Mouse (Mus musculus) stomach, embryonic 14.5 days (tissue): ENCODE measurements around the gene Bloc1s6. TPM values are rescaled to one million over a fixed set of nuclear protein-coding genes. Genes with fewer than 3 reads are reported as not detected.

ENCODE experiments used
- ATAC-seq: fragments of 200-750 bp; cut with Nextera tagmentation; 2 replicates; pipeline ENCODE4 v1.8.0; 2017; ENCODE audit warnings: low read depth, moderate TSS enrichment; ENCODE audit not compliant: insufficient number of reproducible peaks, insufficient read depth, low FRiP score
- H3K27ac ChIP-seq: fragments of 300-500 bp; sonication (generic); 2 replicates; pipeline ENCODE4 v1.5.1; 2014; ENCODE audit warnings: mild to moderate bottlenecking, low read length, moderate library complexity, mixed read lengths
- H3K27me3 ChIP-seq: fragments of 300-500 bp; sonication (generic); 2 replicates; pipeline ENCODE4 v1.6.1; 2014; ENCODE audit warnings: low read length, control low read depth, mixed read lengths; ENCODE audit not compliant: control insufficient read depth, insufficient read depth
- H3K36me3 ChIP-seq: fragments of 300-500 bp; sonication (generic); 2 replicates; pipeline ENCODE4 v1.6.1; 2014; ENCODE audit warnings: mild to moderate bottlenecking, control low read depth, low read length, moderate library complexity, mixed read lengths; ENCODE audit not compliant: control insufficient read depth, insufficient read depth
- H3K4me1 ChIP-seq: fragments of 300-500 bp; sonication (generic); 2 replicates; pipeline ENCODE4 v1.6.1; 2014; ENCODE audit warnings: low read length, control low read depth, mixed read lengths; ENCODE audit not compliant: control insufficient read depth, insufficient read depth
- H3K4me2 ChIP-seq: fragments of 300-500 bp; sonication (generic); replicated peaks from 2 replicates; pipeline ENCODE4 v1.6.1; 2014; ENCODE audit warnings: low read depth, low read length, control low read depth
- H3K4me3 ChIP-seq: fragments of 300-500 bp; sonication (generic); 2 replicates; pipeline ENCODE4 v1.5.1; 2014; ENCODE audit warnings: low read depth, low read length, control low read depth
- H3K9ac ChIP-seq: fragments of 300-500 bp; sonication (generic); replicated peaks from 2 replicates; pipeline ENCODE4 v1.6.1; 2014; ENCODE audit warnings: low read depth, mild to moderate bottlenecking, control low read depth, low read length, moderate library complexity, mixed read lengths
- H3K9me3 ChIP-seq: fragments of 300-500 bp; sonication (generic); 2 replicates; pipeline ENCODE4 v1.6.1; 2016; ENCODE audit warnings: low read depth, low read length, control low read depth; ENCODE audit not compliant: control insufficient read depth
- WGBS: fragments of 180-500 bp; shearing (Covaris S2); extraction: QIAGEN DNeasy Blood & Tissue Kit; methylation state at CpG from one replicate; pipeline ENCODE4 v1.1.7; 2014; 5-methylcytosine and 5-hydroxymethylcytosine counted together
- polyA plus RNA-seq: library from polyadenylated mRNA; unstranded; fragments of >200 nt; fragmentation: Nextera tagmentation; extraction: Ambion mirVana; gene quantifications from 2 replicates; pipeline ENCODE4 v1.2.1, GENCODE M21; 2014

The Bloc1s6 gene
- polyA plus RNA-seq, 1 experiment from 2014 or later = 55.0 TPM

DNA sequence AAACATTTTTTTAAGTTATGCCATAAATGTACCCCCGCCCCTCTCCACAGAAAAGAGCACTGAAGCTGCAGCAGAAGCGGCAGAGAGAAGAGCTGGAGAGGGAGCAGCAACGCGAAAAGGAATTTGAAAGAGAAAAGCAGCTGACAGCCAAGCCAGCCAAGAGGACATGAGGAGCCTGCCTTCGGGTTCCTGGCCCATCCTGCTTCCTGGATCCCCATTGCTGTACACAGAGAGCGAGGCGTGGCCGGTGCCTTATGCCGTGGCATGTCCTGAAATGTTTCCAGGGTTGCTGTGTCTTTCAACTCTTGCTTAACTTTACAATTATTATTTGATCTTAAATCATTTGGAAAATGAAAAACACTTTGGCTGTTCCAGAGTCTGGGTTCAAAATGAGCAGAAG lies 8.2 kb downstream of the Bloc1s6 start:
- ATAC-seq = no peak
- no peaks in the 10 kb centered on the region for H3K4me1 ChIP-seq
- no peak overlapping the region for H3K27ac ChIP-seq
- 86% methylated on average over 9 of the region's 9 CpGs for WGBS
- H3K9me3 ChIP-seq = no peaks in the 10 kb centered on the region
- no peaks in the 10 kb centered on the region for H3K27me3 ChIP-seq
- no peak overlapping the region for H3K4me3 ChIP-seq
- no peak overlapping the region for H3K4me2 ChIP-seq
- no peak overlapping the region for H3K9ac ChIP-seq
- H3K36me3 ChIP-seq = peaks cover 31% of the 10 kb centered on the region

DNA sequence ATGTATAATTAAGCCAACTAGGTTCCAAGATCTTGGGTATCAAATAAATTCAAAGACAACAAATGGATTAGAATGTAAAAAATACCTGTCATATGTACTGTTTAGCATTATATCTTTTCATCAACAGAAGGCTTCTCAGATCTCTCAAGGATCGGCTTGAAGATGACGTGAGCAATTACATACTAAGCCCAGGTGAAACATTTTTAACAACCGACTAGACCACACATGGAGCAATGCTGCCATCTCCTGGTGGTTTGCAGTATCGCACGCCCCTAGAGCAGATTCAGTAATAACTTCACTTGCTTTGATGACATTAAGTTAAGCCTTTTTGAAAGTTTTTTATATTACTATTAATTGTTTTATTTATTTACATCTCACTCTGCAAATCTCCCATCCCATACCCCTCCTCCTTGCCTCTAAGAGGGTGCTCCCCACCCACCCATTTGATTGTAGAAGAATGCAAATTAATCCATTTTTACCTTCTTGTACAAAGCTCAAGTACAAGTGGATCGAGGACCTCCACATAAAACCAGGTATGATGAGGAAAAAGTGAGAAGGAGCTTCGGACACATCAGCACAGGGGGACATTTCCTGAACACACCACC lies 15.5 kb downstream of the Bloc1s6 start:
- Histone ChIP-seq H3K27me3 (no peaks in the 10 kb centered on the region), H3K36me3 (peaks cover 3% of the 10 kb centered on the region; the same call in 1 of the 2 replicates), H3K4me3 (no peak overlapping the region), H3K9ac (no peak overlapping the region), H3K4me2 (no peak overlapping the region), H3K27ac (no peak overlapping the region), H3K9me3 (no peaks in the 10 kb centered on the region), H3K4me1 (no peaks in the 10 kb centered on the region)
- 14% methylated on average over 7 of the region's 7 CpGs for WGBS
- ATAC-seq = no peak

DNA sequence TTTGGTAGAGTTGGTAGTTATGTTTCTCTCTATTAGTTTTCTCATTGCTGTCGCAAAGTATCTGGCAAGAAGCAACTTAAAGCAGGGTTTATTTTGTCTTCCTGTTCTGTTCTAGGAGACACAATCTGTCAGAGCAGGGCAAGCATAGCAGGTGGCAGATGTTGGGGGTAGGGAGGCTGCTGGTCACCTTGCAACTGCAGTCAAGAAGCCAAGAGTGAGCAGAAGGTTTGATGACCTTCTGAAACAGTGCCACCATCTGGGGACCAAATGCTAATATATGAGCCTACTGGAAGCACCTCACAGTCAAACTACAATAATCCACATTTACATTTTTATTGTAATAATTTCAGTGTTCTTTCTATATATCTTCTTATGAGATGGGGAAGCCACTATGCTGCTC lies 21.5 kb downstream of the Bloc1s6 start:
- no peaks in the 10 kb centered on the region for H3K27me3 ChIP-seq
- no peak overlapping the region for H3K4me3 ChIP-seq
- 0 out of 2 replicates have a peak, but pooled peaks cover under 1% of the 10 kb centered on the region for H3K4me1 ChIP-seq
- no peak overlapping the region for H3K27ac ChIP-seq
- WGBS = 98% methylated on average over 1 of the region's 1 CpGs
- no peak overlapping the region for H3K4me2 ChIP-seq
- H3K36me3 ChIP-seq = no peaks in the 10 kb centered on the region
- ATAC-seq = no peak
- H3K9me3 ChIP-seq = no peaks in the 10 kb centered on the region
- H3K9ac ChIP-seq = no peak overlapping the region

GRCm38 (mm10) chr2:122762991-122763390 lies 24.7 kb downstream of the Bloc1s6 start:
- H3K9ac ChIP-seq = no peak overlapping the region
- H3K9me3 ChIP-seq = no peaks in the 10 kb centered on the region
- H3K4me2 ChIP-seq = no peak overlapping the region
- no peak for ATAC-seq
- no peak overlapping the region for H3K27ac ChIP-seq
- no peaks in the 10 kb centered on the region for H3K36me3 ChIP-seq
- H3K4me3 ChIP-seq = no peak overlapping the region
- 71% methylated on average over 3 of the region's 3 CpGs for WGBS
- H3K4me1 ChIP-seq = 0 out of 2 replicates have a peak, but pooled peaks cover 5% of the 10 kb centered on the region
- no peaks in the 10 kb centered on the region for H3K27me3 ChIP-seq

GRCm38 (mm10) chr2:122764526-122764925 lies 26.2 kb downstream of the Bloc1s6 start:
- no peaks in the 10 kb centered on the region for H3K27me3 ChIP-seq
- H3K9ac ChIP-seq = peak overlapping the region; percentile 40; the same call in 1 of the 2 replicates
- H3K27ac ChIP-seq = no peak overlapping the region
- H3K36me3 ChIP-seq = no peaks in the 10 kb centered on the region
- H3K9me3 ChIP-seq = no peaks in the 10 kb centered on the region
- peak overlapping the region; percentile 44; the same call in 1 of the 2 replicates for H3K4me3 ChIP-seq
- 51% methylated on average over 6 of the region's 6 CpGs for WGBS
- H3K4me2 ChIP-seq = no peak overlapping the region
- 0 out of 2 replicates have a peak, but pooled peaks cover 5% of the 10 kb centered on the region for H3K4me1 ChIP-seq
- ATAC-seq = no peak

DNA sequence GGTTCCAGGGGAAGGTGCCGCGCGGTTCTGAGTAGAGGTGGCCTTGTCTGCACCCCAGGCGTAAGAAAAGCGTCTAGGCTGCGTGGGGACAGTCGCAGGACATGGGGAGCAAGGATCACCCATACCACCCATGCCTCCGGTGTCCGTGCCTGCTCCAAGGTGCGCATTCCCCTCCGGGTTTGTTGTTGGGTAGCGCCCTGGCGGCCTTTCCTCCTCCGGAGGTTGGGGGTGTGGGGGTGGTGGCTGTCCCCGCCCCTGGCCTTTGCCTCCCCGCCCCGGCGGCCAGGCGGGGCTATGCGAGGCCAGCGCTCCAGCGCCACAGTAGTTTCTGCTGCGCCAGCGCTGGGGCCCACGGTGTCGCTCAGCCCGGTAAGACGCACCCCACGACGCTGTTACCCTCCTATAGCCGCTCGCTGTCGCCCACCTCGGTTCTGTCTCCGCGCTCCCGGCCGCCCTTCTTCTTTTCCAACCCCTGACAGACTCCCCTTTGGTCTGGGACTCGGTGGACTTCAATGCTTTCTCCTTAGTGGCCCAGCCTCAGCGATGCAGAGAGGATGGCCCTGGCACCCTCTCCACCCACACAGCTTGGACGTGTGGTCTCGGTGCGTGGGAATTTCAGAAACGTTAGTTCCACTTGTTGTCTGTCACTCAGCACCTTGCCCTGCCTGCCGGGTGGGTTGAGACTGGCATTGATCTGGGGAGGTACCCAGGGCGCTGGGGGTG lies 26.9 kb downstream of the Bloc1s6 start, which contains the start of gene Sqor:
TSS of gene Sqor (plus strand) at position 167 of the 723 bp plus-strand sequence.
- H3K9ac ChIP-seq = peak within 1 kb of the TSS; percentile 40; the same call in 1 of the 2 replicates
- no peaks in the 10 kb centered on the region for H3K27me3 ChIP-seq
- 0 out of 2 replicates have a peak, but pooled peaks cover 5% of the 10 kb centered on the region for H3K4me1 ChIP-seq
- no peaks in the 10 kb centered on the region for H3K36me3 ChIP-seq
- no peaks in the 10 kb centered on the region for H3K9me3 ChIP-seq
- peak within 1 kb of the TSS; percentile 90 for H3K4me2 ChIP-seq
- WGBS = 1% methylated on average over 46 of the region's 46 CpGs
- peak; percentile 87 for ATAC-seq
- peak within 1 kb of the TSS; percentile 44; the same call in 1 of the 2 replicates for H3K27ac ChIP-seq
- H3K4me3 ChIP-seq = peak within 1 kb of the TSS; percentile 44

- Histone ChIP-seq H3K36me3 (no peaks in the 10 kb centered on the region), H3K27ac (peak overlapping the region; percentile 44; the same call in 1 of the 2 replicates), H3K4me3 (peak overlapping the region; percentile 44), H3K27me3 (no peaks in the 10 kb centered on the region), H3K4me2 (peak overlapping the region; percentile 90), H3K4me1 (0 out of 2 replicates have a peak, but pooled peaks cover 5% of the 10 kb centered on the region), H3K9ac (peak overlapping the region; percentile 40; the same call in 1 of the 2 replicates), H3K9me3 (no peaks in the 10 kb centered on the region)
- 35% methylated on average over 3 of the region's 3 CpGs for WGBS
- ATAC-seq = no peak
These were observed 27.5 kb downstream of the Bloc1s6 start for GRCm38 (mm10) chr2:122765794-122766145.

DNA sequence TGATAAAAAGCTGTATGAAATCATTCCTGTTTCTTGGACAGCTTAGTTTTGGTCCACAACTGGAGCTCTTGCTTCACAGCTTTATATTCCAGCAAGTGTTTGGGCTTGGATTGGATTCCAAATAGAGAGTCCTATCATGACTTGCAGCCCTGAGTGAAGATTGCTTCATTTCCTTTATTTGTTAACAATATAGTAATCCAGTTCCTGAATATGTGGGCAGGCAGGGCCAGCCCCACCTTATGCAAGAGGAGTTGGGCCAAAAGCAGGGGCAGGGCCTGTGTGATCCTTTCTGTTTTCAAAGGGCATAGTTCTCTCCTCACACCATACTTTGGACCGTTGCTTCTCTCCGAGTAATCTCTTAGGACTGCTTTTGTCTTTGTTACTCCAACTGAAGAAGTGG lies 32.7 kb downstream of the Bloc1s6 start:
- Histone ChIP-seq H3K27ac (no peak overlapping the region), H3K27me3 (no peaks in the 10 kb centered on the region), H3K9me3 (no peaks in the 10 kb centered on the region), H3K4me2 (no peak overlapping the region), H3K36me3 (no peaks in the 10 kb centered on the region), H3K4me1 (no peaks in the 10 kb centered on the region), H3K9ac (no peak overlapping the region), H3K4me3 (no peak overlapping the region)
- ATAC-seq = no peak
- WGBS = 77% methylated on average over 2 of the region's 2 CpGs
